Mouse (Mus musculus) forebrain, embryonic 11.5 days (tissue): ENCODE measurements at regions not wholly inside any gene's neighbourhood (a gene's known extent, or its start where the extent isn't known, plus 50 kb on each side); places are given as distances from the start of the nearest gene placed in this dataset.
"Not testable (repeated sequence)": the region's sequence is repeated elsewhere in the genome, so short reads cannot be mapped to it uniquely, and the experiment has no call there.

ENCODE experiments used
- ATAC-seq: fragments of 200-750 bp; cut with Nextera tagmentation; replicated peaks from 2 replicates; pipeline ENCODE4 v1.8.0; 2017; ENCODE audit warnings: moderate TSS enrichment; ENCODE audit not compliant: low FRiP score
- DNase-seq: peaks from one replicate; pipeline ENCODE4 v3.0.0-alpha.2; 2017; ENCODE audit warnings: low spot score
- H3K27ac ChIP-seq: fragments of 300-500 bp; sonication (generic); 2 replicates; pipeline ENCODE4 v1.5.1; 2014; ENCODE audit warnings: low read depth, low read length
- H3K27me3 ChIP-seq: fragments of 300-500 bp; sonication (generic); 2 replicates; pipeline ENCODE4 v1.6.1; 2014; ENCODE audit warnings: mild to moderate bottlenecking, low read length, mixed read lengths; ENCODE audit not compliant: control insufficient read depth, insufficient read depth
- H3K36me3 ChIP-seq: fragments of 300-500 bp; sonication (generic); 2 replicates; pipeline ENCODE4 v1.6.1; 2014; ENCODE audit warnings: mild to moderate bottlenecking, low read length, moderate library complexity, mixed read lengths; ENCODE audit not compliant: control insufficient read depth, insufficient read depth
- H3K4me1 ChIP-seq: fragments of 300-500 bp; sonication (generic); replicated peaks from 2 replicates; pipeline ENCODE4 v1.6.1; 2014; ENCODE audit warnings: low read length, mixed read lengths; ENCODE audit not compliant: control insufficient read depth, insufficient read depth
- H3K4me2 ChIP-seq: fragments of 300-500 bp; sonication (generic); 2 replicates; pipeline ENCODE4 v1.6.1; 2014; ENCODE audit warnings: low read depth, mild to moderate bottlenecking, low read length, moderate library complexity, mixed read lengths; ENCODE audit not compliant: severe bottlenecking
- H3K4me3 ChIP-seq: fragments of 300-500 bp; sonication (generic); 2 replicates; pipeline ENCODE4 v1.5.1; 2014; ENCODE audit warnings: low read depth, low read length
- H3K9ac ChIP-seq: fragments of 300-500 bp; sonication (generic); 2 replicates; pipeline ENCODE4 v1.6.1; 2014; ENCODE audit warnings: low read length
- H3K9me3 ChIP-seq: fragments of 300-500 bp; sonication (generic); 2 replicates; pipeline ENCODE4 v1.6.1; 2016; ENCODE audit warnings: low read length, mixed read lengths; ENCODE audit not compliant: control insufficient read depth
- WGBS: fragments of 180-500 bp; shearing (Covaris S2); extraction: QIAGEN DNeasy Blood & Tissue Kit; methylation state at CpG from one replicate; pipeline ENCODE4 v1.1.7; 2014; 5-methylcytosine and 5-hydroxymethylcytosine counted together

- Histone ChIP-seq H3K4me2 (no peak overlapping the region), H3K36me3 (no peaks in the 10 kb centered on the region), H3K4me1 (no peaks in the 10 kb centered on the region), H3K4me3 (no peak overlapping the region), H3K9me3 (no peaks in the 10 kb centered on the region), H3K27me3 (no peaks in the 10 kb centered on the region), H3K9ac (no peak overlapping the region), H3K27ac (no peak overlapping the region)
- ATAC-seq, result no peak
- 84% methylated on average over 5 of the region's 5 CpGs for WGBS
- no peak for DNase-seq
Observed at GRCm38 (mm10) chr2:149283274-149283673, 121.6 kb upstream of the Cst10 start.

GRCm38 (mm10) chr2:149284199-149284598, 120.7 kb upstream of the Cst10 start:
- Histone ChIP-seq H3K9me3 (no peaks in the 10 kb centered on the region), H3K4me2 (no peak overlapping the region), H3K36me3 (no peaks in the 10 kb centered on the region), H3K4me1 (no peaks in the 10 kb centered on the region), H3K4me3 (no peak overlapping the region), H3K9ac (no peak overlapping the region), H3K27me3 (no peaks in the 10 kb centered on the region), H3K27ac (no peak overlapping the region)
- 82% methylated on average over 1 of the region's 1 CpGs for WGBS
- DNase-seq (no peak), ATAC-seq (no peak)

DNA sequence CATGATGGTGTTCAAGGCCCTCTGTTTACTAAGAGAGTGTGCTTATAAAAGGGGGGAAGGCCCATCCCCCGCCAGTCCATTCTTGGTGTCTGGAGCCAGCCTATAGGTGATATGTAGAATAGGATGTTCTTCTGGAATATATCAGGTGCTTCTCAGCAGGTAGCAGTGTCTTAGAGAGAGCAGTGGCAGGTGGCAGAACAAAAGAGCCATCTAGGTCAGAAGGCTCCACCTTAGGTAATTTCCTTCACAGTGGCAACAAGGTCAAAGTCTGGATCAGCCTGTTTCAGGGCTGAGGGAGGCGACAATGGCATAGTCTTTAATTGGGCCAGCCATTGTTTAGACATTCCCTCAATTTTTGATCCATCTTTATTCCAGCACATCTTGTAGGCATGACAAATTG, 107.9 kb upstream of the Cst10 start:
- not testable (repeated sequence) for DNase-seq, ATAC-seq, H3K4me2 ChIP-seq, H3K9ac ChIP-seq, H3K4me1 ChIP-seq, H3K27ac ChIP-seq, H3K36me3 ChIP-seq, H3K27me3 ChIP-seq, H3K9me3 ChIP-seq, H3K4me3 ChIP-seq
- 79% methylated on average over 2 of the region's 2 CpGs for WGBS

GRCm38 (mm10) chr2:149305553-149305952, 99.3 kb upstream of the Cst10 start:
- no peak overlapping the region for H3K4me2 ChIP-seq
- H3K36me3 ChIP-seq, result no peaks in the 10 kb centered on the region
- no peak overlapping the region for H3K4me3 ChIP-seq
- DNase-seq, result no peak
- 93% methylated on average over 1 of the region's 1 CpGs for WGBS
- H3K27ac ChIP-seq, result no peak overlapping the region
- H3K4me1 ChIP-seq, result no peaks in the 10 kb centered on the region
- H3K9me3 ChIP-seq, result no peaks in the 10 kb centered on the region; the same call in 1 of the 2 replicates
- H3K27me3 ChIP-seq, result no peaks in the 10 kb centered on the region
- no peak overlapping the region for H3K9ac ChIP-seq
- no peak for ATAC-seq

DNA sequence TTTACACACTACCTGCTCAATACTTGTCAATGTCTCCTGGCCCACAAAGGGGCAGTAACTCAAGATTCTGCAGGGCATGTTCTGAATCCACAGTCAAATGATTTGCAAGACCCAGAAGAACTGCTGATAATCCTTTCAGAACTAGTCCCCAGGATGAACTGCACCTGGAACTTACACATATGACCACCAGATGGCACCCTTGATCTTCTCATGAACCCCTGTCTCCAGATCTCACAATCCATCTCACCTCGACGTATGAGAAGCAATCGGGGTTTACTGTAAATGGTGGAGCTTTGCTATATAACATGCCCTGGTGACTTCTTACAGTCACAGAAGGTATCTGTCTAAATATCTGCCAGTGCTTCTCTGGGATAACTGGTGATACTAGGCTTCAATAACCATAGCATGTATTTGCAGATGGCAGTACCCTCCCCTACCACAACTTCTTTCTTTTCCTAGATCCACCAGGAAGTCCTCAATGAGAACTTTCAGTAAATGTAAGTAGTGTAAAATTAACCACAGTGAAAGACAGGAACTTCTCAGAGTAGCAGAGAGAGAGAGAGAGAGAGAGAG, 54.5 kb upstream of the Cst10 start:
- Histone ChIP-seq H3K9me3 (no peaks in the 10 kb centered on the region), H3K4me1 (no peaks in the 10 kb centered on the region), H3K4me2 (no peak overlapping the region), H3K9ac (no peak overlapping the region), H3K27ac (no peak overlapping the region), H3K4me3 (no peak overlapping the region), H3K27me3 (no peaks in the 10 kb centered on the region), H3K36me3 (no peaks in the 10 kb centered on the region)
- peak; percentile 67 for DNase-seq
- 30% methylated on average over 3 of the region's 3 CpGs for WGBS
- peak; percentile 89 for ATAC-seq
